Mouse (Mus musculus): ENCODE results near the gene Rps28. TPM values are rescaled to one million over a fixed set of nuclear protein-coding genes. Genes with fewer than 3 reads are reported as not detected.
"Not testable (repeated sequence)": the region's sequence is repeated elsewhere in the genome, so short reads cannot be mapped to it uniquely, and the experiment has no call there.

Gene Rps28
- polyA plus RNA-seq (2015; fragmentation: Nextera tagmentation; extraction: Ambion mirVana): 716 and 1,053 TPM in 2 replicates

GRCm38 (mm10) chr17:33824084-33824996, at the start of gene Rps28, which contains the start of gene Ndufa7:
Gene Rps28 (minus strand): TSS chr17:33824562.
Gene Ndufa7 (plus strand): TSS chr17:33824572.
- peak within 1 kb of the TSS; percentile 91 for H3K27ac ChIP-seq
- peak; percentile 90 for ATAC-seq (ENCODE audit: insufficient number of reproducible peaks, low FRiP score, low TSS enrichment, low read depth)
- H3K9me3 ChIP-seq: no peaks in the 10 kb centered on the region
- peak within 1 kb of the TSS; percentile 81 for H3K4me2 ChIP-seq
- no peaks in the 10 kb centered on the region for H3K27me3 ChIP-seq
- peaks cover 59% of the 10 kb centered on the region for H3K36me3 ChIP-seq
- WGBS: 0% methylated on average over 51 of the region's 51 CpGs
- peak within 1 kb of the TSS; percentile 76 for H3K9ac ChIP-seq
- H3K4me1 ChIP-seq: peaks cover 39% of the 10 kb centered on the region
- H3K4me3 ChIP-seq: peak within 1 kb of the TSS; percentile 77

DNA sequence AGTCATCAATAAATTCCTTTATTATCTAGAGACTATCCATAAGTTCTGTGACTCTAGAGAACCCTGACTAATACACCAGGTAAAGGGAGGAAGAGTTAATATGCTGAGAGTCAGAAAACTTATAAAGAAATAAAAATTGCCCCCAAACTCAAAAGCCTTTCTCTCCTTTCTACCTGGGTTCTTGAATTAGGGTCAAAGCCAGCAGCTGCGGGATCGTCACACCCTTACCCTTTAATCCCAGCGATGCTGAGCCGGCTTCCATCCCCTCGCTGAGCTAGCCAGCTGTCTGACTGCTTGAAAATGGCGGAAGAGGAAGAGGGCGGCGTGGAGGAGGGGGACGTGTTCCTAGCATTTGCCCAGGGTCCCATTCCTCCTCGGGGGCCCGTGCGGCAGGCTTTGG, 49.2 kb upstream of the Rps28 start, which contains the start of gene Gm7029:
Gene Gm7029 (plus strand): TSS at position 301 of the 400 bp plus-strand sequence.
- H3K9ac ChIP-seq; H3K27me3 ChIP-seq; H3K4me1 ChIP-seq; H3K27ac ChIP-seq; ATAC-seq (ENCODE audit: insufficient number of reproducible peaks, low FRiP score, low TSS enrichment, low read depth); H3K4me3 ChIP-seq; H3K4me2 ChIP-seq; H3K9me3 ChIP-seq: not testable (repeated sequence)
- peaks cover 20% of the 10 kb centered on the region for H3K36me3 ChIP-seq
- 83% methylated on average over 7 of the region's 12 CpGs for WGBS

DNA sequence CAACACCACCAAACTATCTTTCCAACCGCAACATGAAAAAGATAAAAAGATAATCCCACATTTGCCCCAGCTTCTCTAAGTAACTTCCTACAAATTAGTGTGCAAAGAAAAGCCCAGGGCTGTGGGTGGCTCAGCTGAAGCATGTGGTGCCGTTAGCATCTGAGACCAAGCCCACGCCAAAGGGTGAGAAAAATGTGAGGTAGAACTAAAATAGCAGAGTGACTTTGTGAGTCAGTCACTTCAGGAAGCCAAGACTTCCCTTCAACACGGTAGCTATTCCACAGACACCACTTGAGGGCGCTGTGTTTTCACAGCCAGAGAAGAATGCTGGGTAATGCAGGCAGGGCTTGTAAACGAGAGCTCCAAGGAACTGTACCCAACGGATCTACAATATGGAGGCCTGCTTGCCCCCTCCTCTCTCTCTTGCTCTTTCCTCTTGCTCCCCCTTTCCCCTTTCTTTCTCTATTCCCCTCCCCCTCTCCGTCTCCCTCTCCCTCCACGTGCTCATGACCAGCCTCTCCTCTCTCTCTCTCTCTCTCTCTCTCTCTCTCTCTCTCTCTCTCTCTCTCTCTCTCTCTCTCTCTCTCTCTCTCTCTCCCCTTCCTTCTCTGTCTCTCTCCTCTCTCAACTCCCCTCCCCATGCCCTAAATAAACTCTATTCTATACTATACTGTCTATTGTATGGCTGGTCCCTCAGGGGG, 41.1 kb upstream of the Rps28 start:
- Histone ChIP-seq H3K4me2 (no peak overlapping the region), H3K27ac (no peak overlapping the region), H3K9me3 (no peaks in the 10 kb centered on the region), H3K27me3 (no peaks in the 10 kb centered on the region), H3K4me1 (no peaks in the 10 kb centered on the region), H3K9ac (no peak overlapping the region), H3K36me3 (no peaks in the 10 kb centered on the region), H3K4me3 (no peak overlapping the region)
- no peak for ATAC-seq (ENCODE audit: insufficient number of reproducible peaks, low FRiP score, low TSS enrichment, low read depth)
- 34% methylated on average over 7 of the region's 9 CpGs for WGBS

GRCm38 (mm10) chr17:33857816-33858215, 33.5 kb upstream of the Rps28 start:
- Histone ChIP-seq H3K4me1 (no peaks in the 10 kb centered on the region), H3K4me3 (no peak overlapping the region), H3K4me2 (no peak overlapping the region), H3K9ac (no peak overlapping the region), H3K36me3 (no peaks in the 10 kb centered on the region), H3K27ac (no peak overlapping the region), H3K9me3 (no peaks in the 10 kb centered on the region), H3K27me3 (no peaks in the 10 kb centered on the region)
- 81% methylated on average over 4 of the region's 4 CpGs for WGBS
- no peak for ATAC-seq (ENCODE audit: insufficient number of reproducible peaks, low FRiP score, low TSS enrichment, low read depth)

GRCm38 (mm10) chr17:33851331-33851730, 27.0 kb upstream of the Rps28 start:
- 58% methylated on average over 1 of the region's 1 CpGs for WGBS
- no peak for ATAC-seq (ENCODE audit: insufficient number of reproducible peaks, low FRiP score, low TSS enrichment, low read depth)

DNA sequence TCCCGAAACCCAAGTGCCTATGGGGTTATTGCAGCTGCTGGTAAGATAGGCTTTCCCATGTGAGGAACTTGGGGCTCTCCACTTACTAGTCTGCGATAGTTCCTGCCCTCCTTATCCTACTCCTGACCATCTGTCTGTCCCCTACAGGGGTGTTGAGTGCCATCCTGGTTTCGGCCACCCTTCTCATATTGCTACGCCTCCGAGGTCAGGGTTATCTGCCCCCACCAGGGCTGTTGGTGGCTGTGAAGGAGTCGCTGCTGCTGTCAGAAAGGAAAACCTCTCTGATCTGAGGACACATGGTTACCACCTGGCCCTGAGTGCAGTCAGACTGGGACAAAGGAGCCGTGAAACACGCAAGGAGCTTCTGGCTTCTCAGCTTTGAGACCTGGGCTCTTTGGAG, 23.8 kb upstream of the Rps28 start:
- 62% methylated on average over 8 of the region's 8 CpGs for WGBS
- H3K27ac ChIP-seq: no peak overlapping the region
- H3K4me1 ChIP-seq: peaks cover 12% of the 10 kb centered on the region
- no peaks in the 10 kb centered on the region for H3K27me3 ChIP-seq
- H3K4me2 ChIP-seq: no peak overlapping the region
- ATAC-seq (ENCODE audit: insufficient number of reproducible peaks, low FRiP score, low TSS enrichment, low read depth): no peak
- no peaks in the 10 kb centered on the region for H3K9me3 ChIP-seq
- H3K9ac ChIP-seq: no peak overlapping the region
- peaks cover 22% of the 10 kb centered on the region for H3K36me3 ChIP-seq
- no peak overlapping the region for H3K4me3 ChIP-seq

More at GRCm38 (mm10) chr17:33851331-33851730, 27.0 kb upstream of the Rps28 start:
- Histone ChIP-seq H3K9ac (no peak overlapping the region), H3K4me2 (no peak overlapping the region), H3K4me1 (no peaks in the 10 kb centered on the region), H3K27ac (no peak overlapping the region), H3K27me3 (no peaks in the 10 kb centered on the region), H3K9me3 (no peaks in the 10 kb centered on the region), H3K4me3 (no peak overlapping the region), H3K36me3 (peaks cover 22% of the 10 kb centered on the region)

DNA sequence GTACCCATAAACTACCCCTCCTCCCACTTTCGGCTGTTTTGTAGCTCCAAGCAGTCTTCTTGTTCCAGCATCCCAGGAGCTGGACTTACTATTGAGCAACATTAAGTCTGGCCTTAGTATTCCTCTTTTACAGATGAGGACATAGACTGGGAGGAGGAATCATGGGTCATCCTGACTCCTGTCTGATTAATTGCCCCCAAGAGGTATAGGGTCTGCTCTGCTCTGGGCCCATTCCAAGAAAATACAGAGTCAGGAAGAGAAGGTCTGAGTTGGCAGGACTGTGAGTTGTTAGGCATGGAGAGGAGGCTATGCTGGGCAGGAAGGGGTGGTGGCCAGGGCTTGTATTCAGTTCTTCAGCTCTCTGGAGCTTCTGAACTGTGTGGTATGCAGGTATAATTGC, 19.8 kb upstream of the Rps28 start:
- no peak for ATAC-seq (ENCODE audit: insufficient number of reproducible peaks, low FRiP score, low TSS enrichment, low read depth)
- Histone ChIP-seq H3K4me3 (no peak overlapping the region), H3K27me3 (no peaks in the 10 kb centered on the region), H3K27ac (no peak overlapping the region), H3K36me3 (peaks cover 25% of the 10 kb centered on the region), H3K4me2 (no peak overlapping the region; the same call in 1 of the 2 replicates), H3K4me1 (peaks cover 12% of the 10 kb centered on the region), H3K9ac (peak overlapping the region; percentile 2; the same call in 1 of the 2 replicates), H3K9me3 (no peaks in the 10 kb centered on the region)
- 63% methylated on average over 1 of the region's 1 CpGs for WGBS

- Histone ChIP-seq H3K27me3 (no peaks in the 10 kb centered on the region), H3K27ac (peak within 1 kb of the TSS; percentile 80), H3K4me1 (peaks cover 12% of the 10 kb centered on the region), H3K4me2 (peak within 1 kb of the TSS; percentile 73), H3K36me3 (peaks cover 29% of the 10 kb centered on the region), H3K9ac (peak within 1 kb of the TSS; percentile 41), H3K4me3 (peak within 1 kb of the TSS; percentile 99), H3K9me3 (no peaks in the 10 kb centered on the region)
- WGBS: under 1% methylated on average over 45 of the region's 45 CpGs
- peak; percentile 90 for ATAC-seq (ENCODE audit: insufficient number of reproducible peaks, low FRiP score, low TSS enrichment, low read depth)
Measured at GRCm38 (mm10) chr17:33842966-33843795, 18.8 kb upstream of the Rps28 start, which contains the start of gene Cd320. Gene Cd320 (plus strand): TSS chr17:33843091.

DNA sequence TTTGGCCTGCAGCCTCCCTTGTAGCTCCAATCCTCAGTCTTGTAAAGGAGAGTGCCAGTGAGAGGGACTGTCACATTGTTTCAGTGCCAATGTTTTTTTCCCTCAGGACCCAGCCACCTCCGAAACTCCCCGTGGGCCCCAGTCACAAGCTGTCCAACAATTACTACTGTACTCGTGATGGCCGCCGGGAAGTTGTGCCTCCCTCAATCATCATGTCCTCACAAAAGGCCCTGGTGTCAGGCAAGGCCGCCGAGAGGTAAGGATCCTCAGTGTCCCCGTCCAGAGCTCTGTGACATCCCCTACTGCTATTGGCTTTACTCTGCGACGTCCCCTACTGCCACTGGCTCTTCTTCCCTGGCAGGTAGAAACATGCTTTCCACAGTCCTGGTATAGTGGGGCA, 5.2 kb upstream of the Rps28 start:
- ATAC-seq (ENCODE audit: insufficient number of reproducible peaks, low FRiP score, low TSS enrichment, low read depth): no peak
- Histone ChIP-seq H3K4me1 (peaks cover 19% of the 10 kb centered on the region), H3K27ac (no peak overlapping the region), H3K4me2 (no peak overlapping the region), H3K4me3 (no peak overlapping the region), H3K36me3 (peaks cover 65% of the 10 kb centered on the region), H3K27me3 (no peaks in the 10 kb centered on the region), H3K9me3 (no peaks in the 10 kb centered on the region), H3K9ac (no peak overlapping the region)
- 92% methylated on average over 10 of the region's 10 CpGs for WGBS

- Histone ChIP-seq H3K27me3 (no peaks in the 10 kb centered on the region), H3K4me3 (no peak overlapping the region), H3K36me3 (peaks cover 58% of the 10 kb centered on the region), H3K27ac (no peak overlapping the region), H3K4me1 (peaks cover 19% of the 10 kb centered on the region), H3K9ac (no peak overlapping the region), H3K4me2 (no peak overlapping the region), H3K9me3 (no peaks in the 10 kb centered on the region)
- ATAC-seq (ENCODE audit: insufficient number of reproducible peaks, low FRiP score, low TSS enrichment, low read depth): no peak
- WGBS: 61% methylated on average over 2 of the region's 2 CpGs
Measured at GRCm38 (mm10) chr17:33828892-33829291, 4.5 kb upstream of the Rps28 start.

DNA sequence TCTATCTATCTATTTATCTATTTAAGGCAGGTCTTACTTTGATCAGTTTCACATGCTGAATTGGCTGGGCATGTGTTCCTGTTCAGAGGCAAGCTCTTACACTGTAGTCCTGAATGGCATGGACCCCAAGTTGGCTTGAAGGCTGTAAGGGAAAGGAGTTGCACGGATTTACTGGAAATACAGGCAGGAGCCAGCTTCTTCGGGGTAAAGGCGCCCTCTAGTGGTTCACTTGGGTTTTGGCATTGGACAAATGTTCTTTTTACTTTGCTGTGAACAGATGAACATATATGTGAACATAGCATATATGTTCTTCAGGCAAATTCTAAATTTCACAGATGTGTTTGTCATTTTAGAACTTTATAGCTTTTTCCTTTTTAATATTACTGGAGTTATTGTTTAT, 2.5 kb upstream of the Rps28 start:
- peaks cover 56% of the 10 kb centered on the region for H3K36me3 ChIP-seq
- H3K4me2 ChIP-seq: no peak overlapping the region

More for the DNA sequence above, 2.5 kb upstream of the Rps28 start:
- Histone ChIP-seq H3K9me3 (no peaks in the 10 kb centered on the region), H3K4me1 (peaks cover 36% of the 10 kb centered on the region), H3K27ac (no peak overlapping the region), H3K27me3 (no peaks in the 10 kb centered on the region), H3K9ac (no peak overlapping the region), H3K4me3 (no peak overlapping the region)
- ATAC-seq (ENCODE audit: insufficient number of reproducible peaks, low FRiP score, low TSS enrichment, low read depth): no peak
- WGBS: 0% methylated on average over 3 of the region's 3 CpGs
